Mouse (Mus musculus): Measurements from ENCODE around the gene Cdc37l1.
"Not testable (repeated sequence)": the region's sequence is repeated elsewhere in the genome, so short reads cannot be mapped to it uniquely, and the experiment has no call there.

Gene Cdc37l1

DNA sequence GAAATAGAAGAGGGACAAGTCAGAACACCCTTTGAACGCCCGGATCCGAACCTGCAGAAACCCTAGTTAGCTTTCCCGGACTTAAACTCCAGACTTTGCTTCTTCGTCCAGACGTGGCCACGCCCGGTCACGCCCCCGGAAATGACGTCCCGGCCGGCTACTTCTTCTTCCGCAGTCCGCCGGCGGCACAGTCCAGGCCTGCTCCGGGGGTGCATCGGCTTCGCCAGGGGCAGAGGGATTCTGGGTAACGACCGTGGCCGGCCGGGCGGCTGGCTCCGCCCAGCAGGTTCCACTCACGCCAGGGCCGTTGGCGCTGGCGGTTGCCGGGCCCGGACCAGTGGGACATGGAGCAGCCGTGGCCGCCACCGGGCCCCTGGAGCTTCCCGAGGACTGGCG, at the start of gene Cdc37l1:
Gene Cdc37l1, plus strand, starts transcription at position 159 of the 396 bp plus-strand sequence.
- DNase-seq (ENCODE audit: low spot score in 2 of 2): peak; percentile 98

DNA sequence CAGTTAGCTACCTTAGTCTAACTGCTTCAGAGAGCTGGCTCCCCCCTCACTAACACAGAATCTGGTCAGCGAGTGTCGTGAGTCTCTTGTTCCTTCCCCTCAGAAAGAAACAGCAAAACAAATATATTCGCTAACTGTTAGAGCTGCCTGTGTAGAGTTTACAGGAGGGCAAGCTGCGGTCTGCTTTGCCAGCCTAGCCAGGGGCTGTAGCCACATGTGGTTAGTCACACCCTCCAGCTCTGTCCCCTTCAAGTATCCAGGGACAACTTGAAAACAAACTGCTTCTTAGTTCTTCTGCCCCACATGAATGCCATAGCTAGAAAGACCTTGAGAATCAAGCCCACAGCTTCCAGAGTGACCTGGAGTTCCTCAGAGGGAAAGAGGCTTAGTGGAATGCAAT, 48.9 kb upstream of the Cdc37l1 start:
- no peak for DNase-seq (ENCODE audit: low spot score in 2 of 2)

DNA sequence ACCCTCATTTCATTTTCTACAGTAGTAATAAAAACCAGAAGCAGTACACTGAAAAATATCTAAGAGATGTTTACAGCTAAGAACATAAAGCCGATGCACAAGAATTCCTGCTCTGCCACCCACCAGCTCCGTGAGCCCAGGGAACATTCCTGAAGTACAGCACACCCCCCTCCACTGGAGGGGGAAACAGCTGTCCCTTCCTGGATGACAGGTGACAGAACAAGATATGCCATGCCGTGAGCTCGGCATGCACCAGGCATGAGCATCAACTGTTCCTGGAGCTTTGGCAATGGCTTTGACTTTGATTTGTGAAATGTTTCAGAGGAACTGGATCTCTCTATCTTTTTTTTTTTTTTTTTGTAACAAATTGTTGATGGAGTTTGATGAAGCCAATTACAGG, 43.4 kb upstream of the Cdc37l1 start:
- DNase-seq (ENCODE audit: low spot score in 2 of 2): no peak

DNA sequence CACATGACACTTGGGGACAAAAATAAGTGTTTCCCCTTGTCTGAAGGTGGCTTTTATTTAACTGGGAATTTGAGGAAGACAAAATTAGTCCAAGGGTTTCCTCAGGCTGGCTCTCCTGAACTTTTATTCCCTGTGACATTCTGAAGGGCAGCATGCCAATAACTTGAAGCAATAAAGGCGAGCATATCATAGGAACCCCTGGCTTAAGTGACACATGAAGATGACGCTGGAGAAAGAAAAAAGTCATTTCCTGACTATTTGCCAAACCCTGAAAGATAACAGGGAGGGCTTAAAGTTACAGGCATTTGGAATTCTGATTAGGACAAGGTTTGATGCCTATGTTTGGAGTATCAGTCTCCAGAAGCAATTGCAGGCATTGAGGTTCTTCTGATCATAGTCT, 42.8 kb upstream of the Cdc37l1 start:
- no peak for DNase-seq (ENCODE audit: low spot score in 2 of 2)

DNA sequence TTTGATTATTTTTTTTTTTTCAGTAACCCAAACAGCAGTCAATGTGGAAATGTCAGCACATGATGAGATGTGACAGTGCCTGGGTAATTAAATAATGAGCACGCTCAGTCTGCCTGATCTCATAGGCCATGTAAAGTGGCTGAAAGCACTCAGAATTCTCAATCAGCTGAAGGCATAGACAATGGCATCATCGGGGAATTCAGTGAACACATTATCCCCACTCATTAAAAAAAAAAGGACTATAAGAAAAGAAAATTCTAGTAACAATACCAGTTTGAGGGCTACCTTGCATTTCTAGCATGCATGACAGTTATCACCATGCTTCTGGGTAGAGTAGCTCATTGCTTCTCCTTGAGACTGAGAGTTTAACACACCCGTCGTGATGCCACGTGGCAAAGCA, 38.9 kb upstream of the Cdc37l1 start:
- no peak for DNase-seq (ENCODE audit: low spot score in 2 of 2)

DNA sequence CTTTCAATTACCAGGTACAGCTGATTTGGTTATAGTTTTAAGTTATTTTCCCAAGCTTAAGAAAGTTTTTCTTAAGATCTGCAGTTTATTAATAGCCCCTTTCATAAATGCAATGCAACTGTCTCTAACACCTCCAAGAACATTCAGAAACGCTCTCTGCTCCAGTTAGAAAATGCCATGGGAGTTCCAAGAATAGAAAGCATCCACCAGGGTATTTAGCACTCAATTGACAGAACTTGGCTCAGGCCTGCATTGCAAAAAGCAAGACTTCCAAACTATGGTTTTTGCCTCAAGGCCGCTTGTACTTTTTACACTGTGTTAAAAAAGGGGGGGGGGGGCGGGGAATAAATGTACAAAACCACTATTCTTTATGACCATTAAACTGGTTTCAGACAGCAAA, 27.0 kb upstream of the Cdc37l1 start:
- peak in 1 of 2 experiments; percentile 31 for DNase-seq (ENCODE audit: low spot score in 2 of 2)

DNA sequence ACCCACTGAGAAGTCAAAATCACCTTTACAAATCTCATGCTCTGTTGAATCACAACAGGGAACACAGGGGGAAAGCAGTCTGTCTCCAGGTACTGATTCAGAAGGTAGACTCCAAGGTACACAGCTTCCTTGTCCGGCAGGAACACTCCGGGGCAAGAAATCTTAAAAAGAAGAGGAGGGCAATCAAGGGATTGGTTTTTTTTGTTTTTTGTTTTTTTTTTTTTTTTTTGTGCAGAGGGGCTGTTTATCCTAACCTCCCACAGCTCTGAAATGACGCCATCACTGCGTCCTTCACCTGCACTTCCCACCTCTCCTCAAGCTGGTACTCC, 26.7 kb upstream of the Cdc37l1 start:
- no peak for DNase-seq (ENCODE audit: low spot score in 2 of 2)

- peak; percentile 79 to 85 for DNase-seq (ENCODE audit: low spot score in 2 of 2)
These were observed 26.2 kb upstream of the Cdc37l1 start, which contains the start of gene Plpp6 for GRCm38 (mm10) chr19:28963842-28964551. Plpp6 (plus strand) TSS chr19:28963953.

GRCm38 (mm10) chr19:28964552-28964903, 25.6 kb upstream of the Cdc37l1 start:
- no peak for DNase-seq (ENCODE audit: low spot score in 2 of 2)

- no peak for DNase-seq (ENCODE audit: low spot score in 2 of 2)
These were observed 22.5 kb upstream of the Cdc37l1 start, which contains the start of gene 4430402I18Rik for GRCm38 (mm10) chr19:28967652-28968051. 4430402I18Rik (minus strand) TSS chr19:28967800.

GRCm38 (mm10) chr19:28968178-28968577, 22.0 kb upstream of the Cdc37l1 start:
- DNase-seq (ENCODE audit: low spot score in 2 of 2): no peak

DNA sequence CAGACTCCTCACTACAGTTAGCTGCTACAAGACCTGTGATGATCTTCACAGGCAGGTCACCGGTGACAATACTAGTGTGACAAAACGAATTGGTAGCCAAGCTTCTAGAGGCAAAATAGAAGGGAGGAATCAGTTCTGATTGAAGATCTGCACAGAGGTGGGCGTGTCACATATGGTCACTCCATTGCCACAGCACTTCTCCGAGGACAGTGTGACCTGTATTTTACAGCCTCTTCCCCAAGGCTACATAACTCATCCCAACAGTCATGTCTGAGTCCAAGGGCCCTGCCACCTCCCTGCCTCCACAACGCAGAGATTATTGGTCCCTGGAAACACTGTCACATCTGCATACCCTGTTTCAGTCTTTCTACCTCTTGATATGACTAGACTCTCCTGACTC, 20.9 kb upstream of the Cdc37l1 start:
- DNase-seq (ENCODE audit: low spot score in 2 of 2): no peak

DNA sequence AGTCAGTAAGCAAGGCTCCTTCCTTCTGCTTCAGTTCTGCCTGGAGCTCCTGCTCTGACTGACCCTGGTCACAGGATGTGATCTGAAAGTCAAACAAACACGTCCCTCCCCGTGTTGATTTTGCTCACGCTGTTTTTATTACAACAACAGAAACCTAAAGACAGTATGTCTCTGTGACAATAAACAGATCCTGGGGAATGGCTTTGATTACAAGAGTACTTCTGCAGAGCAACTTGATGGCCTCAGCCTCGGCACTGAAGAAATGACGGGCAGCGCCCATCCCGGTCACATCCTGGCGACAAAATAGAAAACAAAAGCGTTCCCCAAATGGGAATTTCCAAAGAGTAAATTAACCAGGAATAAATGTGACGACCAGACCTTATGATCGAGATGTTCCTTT, 19.9 kb upstream of the Cdc37l1 start:
- DNase-seq (ENCODE audit: low spot score in 2 of 2): peak in 1 of 2 experiments; percentile 55

DNA sequence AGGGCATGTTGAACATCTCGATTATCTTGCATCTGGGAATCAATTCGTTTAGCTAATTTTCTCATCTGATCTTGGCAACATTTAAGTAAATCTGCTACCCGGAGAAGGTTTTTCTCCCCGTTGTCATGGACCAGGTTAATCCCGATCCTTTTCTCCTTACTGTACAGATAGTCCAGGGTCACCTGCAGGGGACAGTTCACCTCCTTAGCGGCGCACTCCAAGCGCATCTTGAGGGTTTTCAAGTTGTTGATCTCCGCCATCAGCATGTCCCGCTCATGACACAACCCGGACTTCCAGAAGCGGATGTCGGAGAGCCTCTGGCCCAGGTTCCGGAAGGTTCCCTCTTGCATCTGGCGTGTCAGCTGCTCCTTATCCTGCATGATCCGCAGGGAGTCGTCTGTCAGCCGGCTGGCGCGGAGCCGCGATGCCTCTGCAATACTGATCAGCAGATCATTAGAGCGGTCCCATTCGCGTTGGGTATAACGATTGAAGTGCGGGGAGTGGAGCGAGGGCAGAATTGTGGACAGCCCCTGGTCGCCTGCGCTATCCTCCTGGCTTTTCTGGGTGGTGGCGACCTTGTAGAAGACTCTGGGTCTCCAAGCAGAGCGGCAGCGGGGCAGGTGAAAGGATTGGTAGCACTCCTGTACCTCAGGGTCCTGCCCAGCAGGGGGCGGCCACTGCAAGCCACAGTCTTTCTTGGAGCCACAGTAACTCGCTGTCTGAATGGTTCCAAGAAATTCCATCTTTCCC, 15.1 kb upstream of the Cdc37l1 start:
- peak; percentile 45 to 71 for DNase-seq (ENCODE audit: low spot score in 2 of 2)

DNA sequence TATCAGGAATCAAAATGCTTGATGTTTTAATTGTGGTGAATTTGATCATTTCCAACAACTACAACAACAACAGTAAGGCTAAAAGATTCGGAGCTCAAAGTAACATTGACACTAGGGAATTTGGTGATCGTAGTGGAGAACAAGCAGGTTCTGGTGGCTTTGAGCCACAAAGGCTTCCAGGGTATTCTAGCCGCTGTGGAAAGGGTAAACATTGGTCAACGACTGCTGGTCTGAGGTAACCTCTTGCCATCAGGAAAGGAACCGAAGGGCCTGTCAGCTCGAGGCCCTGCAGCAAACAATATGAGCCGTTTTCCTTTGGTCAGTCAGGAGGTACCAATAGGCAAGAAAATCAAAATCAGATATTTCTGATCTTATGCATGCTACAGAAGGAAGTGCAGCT, 7.5 kb upstream of the Cdc37l1 start:
- no peak for DNase-seq (ENCODE audit: low spot score in 2 of 2)

DNA sequence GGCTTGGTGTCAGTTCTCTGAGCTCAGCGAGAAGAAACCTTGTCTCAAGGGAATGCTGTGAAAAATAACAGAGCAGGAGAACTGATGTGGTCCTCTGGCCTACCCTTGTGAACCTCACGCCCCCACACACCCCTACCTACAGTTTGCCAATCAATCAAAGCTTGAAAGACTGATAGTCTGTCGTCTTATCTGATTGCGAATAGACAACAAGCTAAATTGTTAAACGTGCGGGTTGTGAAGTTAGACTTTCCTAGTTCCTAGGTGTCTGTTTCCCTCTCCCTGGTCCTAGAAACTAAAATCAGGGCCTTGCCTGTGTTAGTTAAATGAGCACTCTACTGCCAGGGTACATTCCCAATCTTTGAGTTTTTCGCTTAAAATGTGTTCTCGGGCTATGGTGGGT, 637 bp upstream of the Cdc37l1 start:
- DNase-seq (ENCODE audit: low spot score in 2 of 2): no peak

- peak in 1 of 2 experiments; percentile 38 for DNase-seq (ENCODE audit: low spot score in 2 of 2)
These were observed 554 bp downstream of the Cdc37l1 start for GRCm38 (mm10) chr19:28990590-28991221.

GRCm38 (mm10) chr19:28991391-28991790, 1.2 kb downstream of the Cdc37l1 start:
- no peak for DNase-seq (ENCODE audit: low spot score in 2 of 2)

- peak; percentile 34 to 48 for DNase-seq (ENCODE audit: low spot score in 2 of 2)
These were observed 4.7 kb downstream of the Cdc37l1 start for GRCm38 (mm10) chr19:28994870-28995269.

DNA sequence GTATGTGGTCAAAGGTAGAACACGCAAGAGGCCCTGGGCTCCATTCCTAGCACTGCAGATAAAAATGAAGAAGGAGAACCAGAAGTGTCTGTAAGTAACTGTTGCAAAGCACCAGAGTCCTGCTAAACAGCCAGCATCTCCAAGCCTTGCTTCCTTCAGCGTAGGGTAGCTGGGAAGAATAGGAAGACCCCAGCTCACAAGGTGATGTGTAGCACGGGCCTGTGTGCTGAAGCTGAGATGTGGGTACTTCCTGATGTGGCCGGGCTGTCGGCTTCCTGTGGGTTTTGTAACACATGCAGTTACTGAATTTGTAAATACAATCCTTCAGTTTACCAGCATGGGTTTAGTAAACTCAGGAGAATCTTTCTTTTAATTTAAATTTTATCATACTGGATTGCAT, 5.2 kb downstream of the Cdc37l1 start:
- no peak for DNase-seq (ENCODE audit: low spot score in 2 of 2)

- DNase-seq (ENCODE audit: low spot score in 2 of 2): no peak
These were observed 8.0 kb downstream of the Cdc37l1 start for GRCm38 (mm10) chr19:28997976-28998630.

DNA sequence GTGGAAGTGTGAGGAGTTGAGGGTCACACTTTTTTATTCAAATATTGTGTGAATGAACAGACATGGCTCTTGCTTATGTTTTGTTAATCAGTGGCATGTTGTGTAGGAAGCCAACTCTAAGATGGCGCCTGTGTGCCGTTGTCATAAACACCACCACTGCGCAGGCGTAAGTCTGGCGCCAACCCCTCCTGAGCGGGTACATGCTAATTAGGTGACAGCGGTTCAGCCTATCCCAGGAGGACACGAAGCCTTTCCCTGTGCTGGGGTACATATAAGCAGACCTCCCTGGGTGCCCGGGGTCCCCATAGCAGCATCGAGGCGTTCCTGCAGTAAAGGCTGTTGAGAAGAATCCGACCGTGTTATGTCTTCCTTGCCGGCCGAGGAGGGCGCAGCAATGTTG, 10.2 kb downstream of the Cdc37l1 start:
- not testable (repeated sequence) for DNase-seq (ENCODE audit: low spot score in 2 of 2)

Measured in heart, adult 9 months (tissue).